Mouse (Mus musculus) layer of hippocampus, adult 9-10 months (tissue): Measurements from ENCODE around the gene Nhsl1.

Experiments used
- DNase-seq: peaks from one replicate; pipeline ENCODE4 v3.0.0; 2022; ENCODE audit warnings: low spot score

Nhsl1 gene

DNA sequence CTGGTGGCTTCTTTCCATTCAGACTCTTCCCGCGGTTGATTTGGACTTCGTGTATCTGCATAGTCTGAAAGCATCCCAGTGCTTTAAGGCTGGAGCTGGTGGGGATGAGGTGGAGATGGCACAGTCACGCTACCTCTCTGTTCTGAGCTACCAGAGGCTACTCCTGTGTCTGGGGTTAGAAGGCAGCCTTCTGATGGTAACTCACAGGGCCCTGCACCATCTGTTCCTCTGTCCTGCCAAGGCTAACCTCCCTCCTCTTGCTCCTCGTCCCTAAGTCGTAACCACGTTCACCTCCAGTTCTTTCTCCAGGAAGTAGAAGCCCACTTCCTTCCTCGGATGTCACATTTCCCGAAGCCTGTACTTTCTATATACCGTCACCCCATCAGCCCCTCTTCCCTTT is 171.2 kb downstream of the Nhsl1 start:
- no peak for DNase-seq

DNA sequence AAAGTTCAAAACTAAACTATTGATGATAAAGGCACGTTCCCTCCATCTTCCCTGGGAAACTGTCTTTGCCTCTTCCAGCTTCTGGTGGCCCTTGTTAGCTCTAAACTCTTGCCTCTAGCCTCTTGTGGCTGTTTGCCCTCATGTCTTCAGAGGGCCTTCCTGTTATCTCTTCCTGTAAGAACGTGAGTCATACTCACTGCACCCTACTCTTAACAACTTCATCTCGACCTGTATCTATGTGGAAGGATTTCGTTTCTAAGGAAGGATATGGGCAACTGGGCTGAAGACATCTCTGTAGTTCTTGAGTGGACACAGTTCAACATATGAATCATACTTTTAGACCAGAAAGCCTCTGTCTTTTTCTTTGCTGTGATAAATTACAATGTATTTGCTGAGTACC is 173.2 kb downstream of the Nhsl1 start:
- DNase-seq = no peak

DNA sequence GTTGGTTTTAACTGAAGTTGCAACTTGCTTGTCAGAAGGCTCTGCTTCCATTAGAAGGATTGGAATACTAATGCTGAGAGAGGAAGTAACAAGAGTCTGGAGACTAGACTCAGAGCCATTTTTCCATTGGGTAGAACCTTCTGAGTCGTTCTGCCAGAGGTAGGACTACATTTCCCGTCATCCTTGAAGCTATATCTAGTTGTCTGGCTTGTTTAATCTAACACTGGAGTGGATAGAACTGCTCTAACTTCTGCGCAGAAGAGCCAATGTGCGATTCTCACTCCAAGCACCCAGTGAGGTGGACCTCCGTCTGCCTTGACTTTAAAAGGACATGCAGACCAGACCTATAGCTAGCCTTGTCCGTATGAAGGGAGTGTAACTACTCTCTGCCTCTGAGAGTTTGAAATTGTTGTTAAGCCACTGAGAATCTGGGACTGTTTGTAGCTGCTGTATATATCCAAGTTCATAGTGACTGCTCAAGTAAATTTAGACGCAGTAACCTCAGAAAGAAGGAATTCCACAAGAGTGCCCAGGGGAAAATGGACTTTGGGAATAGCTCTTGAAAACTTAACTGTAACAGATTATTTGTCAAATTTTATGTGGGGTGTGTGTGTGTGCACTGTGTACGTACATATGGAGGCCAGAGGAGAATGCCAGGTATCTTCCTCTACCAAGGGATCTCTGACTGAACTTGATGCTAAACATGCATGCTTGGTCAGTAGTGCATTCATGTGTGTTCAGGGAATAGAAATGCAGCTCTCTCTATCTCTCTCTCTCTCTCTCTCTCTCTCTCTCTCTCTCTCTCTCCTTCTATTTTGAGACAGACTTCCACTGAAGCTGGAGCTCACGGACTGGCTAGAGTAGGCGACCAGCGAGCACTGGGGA is 174.5 kb downstream of the Nhsl1 start:
- DNase-seq = no peak

DNA sequence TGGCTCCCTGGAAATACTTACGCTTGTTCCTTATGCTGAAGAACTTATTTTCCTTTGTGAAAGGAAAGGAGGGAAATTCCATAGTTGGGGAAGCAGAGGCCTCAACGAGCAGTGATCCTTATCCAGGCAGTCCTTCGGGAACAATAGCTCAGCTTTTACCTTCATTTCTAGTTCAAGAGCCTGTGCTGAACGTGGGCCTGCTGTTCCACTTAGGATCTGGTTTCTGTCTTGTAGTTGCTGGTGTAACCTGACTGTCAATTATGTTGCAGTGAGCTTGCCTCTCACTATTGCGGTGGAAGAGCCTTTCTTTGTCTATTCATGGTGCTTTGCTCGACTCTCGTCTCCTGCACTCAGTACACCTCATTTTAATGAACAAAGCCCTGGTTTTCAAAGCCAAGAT is 175.5 kb downstream of the Nhsl1 start:
- DNase-seq = no peak

DNA sequence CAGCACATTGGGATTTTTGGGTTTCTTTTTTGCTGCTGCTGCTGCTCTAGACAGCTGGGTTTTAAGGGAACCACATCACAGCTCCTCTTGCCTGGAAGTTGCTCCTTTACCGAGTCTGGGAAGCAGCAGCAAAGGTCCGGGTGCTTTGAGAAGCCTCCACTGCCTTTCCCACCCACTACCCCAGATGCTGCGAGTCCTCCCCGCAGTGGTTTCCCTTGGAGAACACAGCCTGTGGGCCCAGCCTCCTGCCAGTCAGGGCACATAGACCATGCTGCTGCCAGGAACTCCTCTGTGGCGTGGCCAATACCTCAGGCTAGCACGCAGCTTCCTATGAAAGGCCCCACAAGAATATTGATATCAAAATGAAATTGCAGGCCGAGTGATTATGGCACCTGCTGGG is 178.3 kb downstream of the Nhsl1 start:
- DNase-seq = no peak

DNA sequence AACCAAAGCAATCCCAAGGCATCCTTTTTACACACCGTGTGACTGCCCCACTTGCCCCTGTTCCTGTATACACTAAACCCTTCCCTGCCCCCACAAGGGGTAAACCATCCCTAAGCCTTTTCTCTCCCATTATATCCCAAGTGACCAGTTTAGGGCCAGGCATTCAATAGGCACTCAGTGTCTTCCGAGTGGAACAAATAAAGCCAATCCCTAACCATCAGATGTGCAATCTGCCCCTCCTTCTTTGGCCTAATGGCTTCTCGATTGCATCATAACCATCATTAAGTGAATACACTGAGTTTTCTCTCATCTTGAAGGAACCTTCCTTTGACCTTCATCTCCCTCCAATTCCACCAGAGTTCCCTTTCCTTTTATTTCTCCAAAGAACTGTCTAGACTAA is 183.2 kb downstream of the Nhsl1 start:
- DNase-seq = no peak

DNA sequence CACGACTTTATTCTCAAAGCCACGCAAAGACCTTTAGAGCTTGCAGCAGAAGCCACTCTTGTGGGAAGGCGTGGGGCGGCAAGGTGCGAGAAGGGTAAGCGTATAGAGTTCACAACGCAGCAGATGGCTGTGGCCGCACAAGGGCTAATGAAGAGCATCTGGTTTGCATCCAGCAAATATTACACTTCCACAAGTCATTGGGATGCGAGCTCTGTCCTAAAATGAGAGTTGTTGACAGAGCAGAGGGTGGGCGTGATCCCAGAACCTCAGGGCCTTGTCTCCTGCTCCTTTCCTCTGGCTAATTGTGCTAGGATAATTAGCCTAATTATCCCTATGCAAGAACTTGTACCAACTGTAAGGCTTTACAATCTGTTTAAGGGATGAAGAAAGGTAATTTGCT is 186.9 kb downstream of the Nhsl1 start:
- DNase-seq = no peak

DNA sequence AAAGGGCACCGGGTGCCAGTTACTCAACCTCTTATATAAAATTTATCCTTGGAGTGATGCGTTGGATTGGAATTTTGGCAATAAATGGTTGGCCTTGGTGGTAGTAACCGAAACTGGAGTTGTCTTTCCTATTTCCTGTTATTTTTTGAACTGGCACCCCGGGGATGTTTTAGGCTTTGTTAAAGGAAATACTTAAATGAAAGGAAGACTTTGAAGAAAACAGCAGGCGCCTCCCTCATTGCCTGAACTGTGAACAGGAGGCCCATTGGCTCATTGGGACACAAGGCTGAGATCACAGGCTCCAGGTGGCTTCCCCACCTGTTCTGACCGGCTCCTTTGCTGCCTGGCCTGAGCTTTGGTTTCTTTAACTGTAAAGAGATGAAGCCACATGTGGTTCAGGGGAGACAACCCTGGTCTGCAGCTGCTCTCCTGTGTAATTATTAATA is 187.7 kb downstream of the Nhsl1 start:
- DNase-seq = no peak

DNA sequence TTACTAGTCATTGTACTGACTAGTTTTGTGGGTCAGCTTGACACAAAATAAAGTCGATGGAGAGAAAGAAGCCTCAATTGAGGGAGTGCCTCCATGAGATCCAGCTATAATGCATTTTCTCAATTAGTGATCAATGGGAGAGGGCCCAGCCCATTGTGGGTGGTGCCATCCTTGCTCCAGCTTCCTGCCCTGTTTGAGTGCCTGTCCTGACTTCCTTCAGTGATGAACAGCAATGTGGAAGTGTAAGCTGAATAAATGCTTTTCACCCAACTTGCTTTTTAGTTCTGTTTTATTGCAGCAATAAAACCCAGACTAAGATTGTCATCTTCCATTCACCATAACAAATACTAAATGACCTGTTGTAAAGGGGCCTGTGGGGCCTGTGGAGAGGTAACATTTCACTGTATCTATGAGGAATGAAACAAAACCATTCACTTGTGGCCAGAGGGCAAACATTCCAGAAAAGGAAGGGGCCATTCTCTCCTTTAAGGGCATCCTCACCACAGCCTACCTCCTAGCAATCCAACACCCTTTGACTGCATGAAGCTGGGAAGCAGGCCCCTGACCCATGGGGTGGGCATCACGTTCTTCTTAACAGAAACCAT is 189.2 kb downstream of the Nhsl1 start:
- DNase-seq = no peak

DNA sequence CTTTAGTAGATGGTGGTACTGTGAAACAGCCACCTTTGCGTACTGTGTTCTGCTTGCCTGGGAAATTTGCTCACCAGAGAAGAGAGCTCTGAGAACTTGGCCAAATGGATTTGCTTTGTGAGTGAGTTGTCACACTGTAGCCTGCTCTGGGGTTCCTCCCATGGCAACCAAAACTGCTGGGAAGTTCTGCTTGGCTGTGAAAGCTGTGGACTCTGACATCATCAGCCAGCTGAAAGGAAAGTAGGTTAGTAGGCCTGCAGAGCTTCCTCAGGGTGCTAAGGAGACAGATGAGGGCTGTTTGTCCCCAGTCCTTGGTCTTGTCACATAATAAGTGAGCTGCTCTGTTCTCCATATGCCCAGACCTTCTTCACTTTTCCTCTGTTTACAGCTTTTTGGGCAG is 189.8 kb downstream of the Nhsl1 start:
- DNase-seq = no peak

DNA sequence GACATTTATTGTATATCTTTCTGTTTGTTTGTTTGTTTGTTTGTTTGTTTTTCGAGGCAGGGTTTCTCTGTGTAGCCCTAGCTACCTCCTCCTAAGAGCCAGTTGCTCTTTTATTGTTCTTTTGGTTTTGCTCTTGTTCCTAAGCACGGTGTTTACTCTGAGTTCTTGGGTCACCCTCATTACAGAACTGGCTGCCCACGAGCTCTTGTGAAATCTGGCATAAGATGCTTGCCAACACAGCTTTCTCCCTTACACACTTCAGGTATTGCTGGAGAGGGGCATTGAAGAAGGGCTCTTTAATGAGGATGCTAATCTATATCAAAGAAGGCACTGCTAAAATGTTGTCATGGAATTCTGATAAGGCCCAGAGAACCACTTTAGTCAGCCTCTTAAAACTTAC is 191.9 kb downstream of the Nhsl1 start:
- no peak for DNase-seq

DNA sequence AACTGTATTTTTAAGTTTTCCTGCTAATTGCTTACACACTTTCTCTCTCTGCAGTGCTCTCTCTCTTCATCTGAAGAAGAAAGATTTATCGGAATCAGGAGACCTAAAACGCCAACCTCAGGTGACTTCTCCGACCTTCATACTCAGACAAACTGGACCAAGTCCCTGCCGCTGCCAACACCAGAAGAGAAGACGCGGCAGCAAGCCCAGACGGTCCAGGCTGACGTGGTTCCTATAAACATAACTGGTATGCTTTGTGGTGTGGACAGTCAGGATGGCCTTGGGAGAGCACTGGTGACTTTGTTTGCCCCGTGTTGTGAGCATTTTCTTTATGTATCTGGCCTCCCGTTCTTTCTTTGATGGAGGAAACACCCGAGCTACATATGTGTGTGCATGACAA is 192.7 kb downstream of the Nhsl1 start:
- no peak for DNase-seq

DNA sequence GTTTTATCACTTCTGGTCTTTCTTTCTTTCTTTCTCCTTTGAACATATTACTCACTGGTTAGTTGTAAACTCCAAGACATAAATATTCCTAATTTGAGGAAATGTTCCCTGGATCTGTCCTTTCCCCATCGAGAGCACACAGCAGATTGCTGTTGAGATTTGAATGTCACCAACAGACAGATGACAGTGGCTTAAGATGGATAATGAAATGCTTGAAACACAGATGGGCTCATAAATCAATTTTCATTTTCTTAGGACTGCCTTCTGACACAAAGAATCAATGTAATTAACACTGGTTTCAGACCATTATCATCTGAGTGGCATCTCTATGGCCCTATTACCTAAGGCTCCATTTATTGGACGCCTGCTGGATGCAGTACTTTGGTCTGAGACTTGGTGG is 203.8 kb downstream of the Nhsl1 start:
- no peak for DNase-seq

DNA sequence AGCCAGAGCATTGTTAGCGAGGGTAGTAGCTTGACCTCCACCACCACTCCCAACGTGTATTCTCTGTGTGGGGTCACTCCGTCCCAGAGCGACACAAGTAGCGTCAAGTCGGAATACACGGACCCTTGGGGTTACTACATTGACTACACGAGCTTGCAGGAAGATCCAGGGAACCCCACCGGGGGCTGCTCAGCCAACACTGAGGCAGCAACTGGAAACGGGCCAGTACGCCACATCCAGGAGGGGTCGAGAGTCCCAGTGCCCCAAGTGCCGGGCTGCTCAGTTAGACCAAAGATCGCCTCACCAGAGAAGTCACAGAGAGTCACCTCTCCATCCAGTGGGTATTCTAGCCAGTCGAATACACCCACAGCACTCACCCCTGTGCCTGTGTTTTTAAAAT is 206.5 kb downstream of the Nhsl1 start:
- no peak for DNase-seq

DNA sequence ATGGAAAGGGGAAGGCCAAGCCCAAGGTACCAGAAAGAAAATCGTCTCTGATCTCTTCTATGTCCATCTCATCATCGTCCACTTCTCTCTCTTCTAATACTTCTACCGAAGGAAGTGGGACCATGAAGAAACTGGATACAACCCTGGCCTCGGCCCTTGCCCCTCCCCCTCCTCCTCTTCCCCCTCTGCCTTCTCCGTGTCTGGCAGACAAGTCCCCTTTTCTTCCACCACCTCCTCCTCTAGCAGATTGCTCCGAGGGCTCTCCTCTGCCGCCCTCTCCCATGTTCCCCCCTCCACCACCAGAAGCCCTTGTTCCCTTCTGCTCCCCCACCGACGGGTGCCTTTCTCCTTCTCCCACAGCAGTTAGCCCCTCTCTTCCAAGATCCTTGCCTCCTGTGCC is 206.9 kb downstream of the Nhsl1 start:
- no peak for DNase-seq

DNA sequence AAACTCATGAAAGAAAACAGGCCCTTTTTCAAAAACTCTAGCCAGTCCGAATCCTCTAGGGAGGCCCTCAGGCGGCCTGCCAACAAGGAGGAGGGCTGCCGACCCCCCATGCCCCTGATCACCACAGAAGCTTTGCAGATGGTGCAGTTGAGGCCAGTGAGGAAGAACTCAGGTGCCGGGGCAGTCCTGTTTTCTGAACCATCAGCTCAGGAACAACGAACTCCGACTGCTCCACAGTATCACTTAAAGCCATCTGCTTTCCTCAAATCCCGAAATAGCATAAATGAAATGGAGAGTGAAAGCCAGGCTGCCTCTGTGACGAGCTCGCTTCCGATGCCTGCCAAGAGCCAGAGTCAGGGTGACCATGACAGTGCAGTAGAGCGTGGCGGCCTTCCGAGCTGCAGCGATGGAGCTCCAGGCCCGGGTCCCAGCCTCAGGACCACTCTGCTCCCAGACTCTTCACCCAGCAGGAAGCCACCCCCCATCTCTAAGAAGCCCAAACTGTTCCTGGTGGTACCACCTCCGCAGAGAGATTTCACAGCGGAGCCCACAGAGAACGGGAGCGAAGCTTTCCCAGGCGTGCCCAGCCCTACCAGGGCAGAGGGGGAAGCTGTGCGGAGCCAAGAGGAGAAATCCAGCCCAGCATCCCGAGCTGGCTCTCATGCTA is 207.5 kb downstream of the Nhsl1 start:
- no peak for DNase-seq

DNA sequence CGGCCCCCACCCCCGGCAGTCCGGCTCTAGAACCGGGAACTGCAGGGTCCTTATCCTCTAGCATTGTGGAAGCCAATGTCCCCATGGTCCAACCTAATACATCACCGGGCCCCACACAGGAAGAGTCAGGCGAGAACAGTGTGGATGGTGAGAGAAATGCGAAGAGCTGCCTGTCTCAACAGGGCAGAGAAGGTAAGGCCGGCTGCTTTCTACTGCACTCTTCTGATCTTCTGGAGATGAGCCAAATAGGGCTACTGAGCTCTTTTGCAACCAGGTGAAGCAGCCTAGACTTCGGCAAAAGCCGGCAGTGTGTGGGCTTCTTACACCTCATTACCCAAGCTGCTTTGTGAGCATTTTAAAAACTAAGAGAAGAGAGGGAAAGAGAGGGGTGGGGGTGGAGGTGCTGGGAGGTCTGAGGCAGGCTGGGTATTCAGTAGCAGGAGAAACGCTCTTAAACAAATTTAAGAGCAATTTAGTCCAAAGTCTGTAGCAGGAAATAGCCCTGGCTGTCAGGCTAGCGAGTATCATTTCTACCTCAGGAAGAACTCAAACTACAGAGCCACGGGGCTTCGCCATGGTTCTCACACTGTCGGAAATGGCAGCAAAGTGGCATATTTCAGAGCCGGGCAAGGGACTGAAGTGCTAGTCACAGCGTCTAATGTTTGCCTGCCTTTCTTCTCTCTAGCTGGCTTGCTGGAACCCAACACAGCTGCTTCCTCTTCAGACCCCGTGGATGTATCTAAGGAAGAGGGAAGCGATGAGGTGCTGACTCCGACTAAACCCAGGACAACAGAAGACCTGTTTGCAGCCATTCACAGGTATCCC is 208.3 kb downstream of the Nhsl1 start:
- DNase-seq = no peak

DNA sequence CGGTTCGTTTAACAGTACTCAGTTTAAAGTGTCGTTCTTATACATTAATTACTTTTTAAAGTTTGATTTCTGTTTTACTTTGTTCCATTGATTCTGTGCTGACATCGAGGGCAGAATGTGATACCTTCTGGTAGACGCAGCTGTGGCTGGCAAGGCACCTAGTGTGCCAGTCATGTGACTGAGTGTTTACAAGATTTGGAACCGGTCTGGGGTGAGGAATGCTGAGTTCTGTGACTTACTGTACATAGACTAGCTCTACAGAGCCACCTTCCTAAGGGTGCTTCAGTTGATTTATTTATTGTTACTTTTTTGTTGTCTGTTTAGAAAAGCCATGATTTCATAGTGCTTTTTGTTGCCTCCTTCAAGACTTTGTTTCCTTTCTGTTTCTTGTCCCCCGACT is 209.0 kb downstream of the Nhsl1 start:
- no peak for DNase-seq

DNA sequence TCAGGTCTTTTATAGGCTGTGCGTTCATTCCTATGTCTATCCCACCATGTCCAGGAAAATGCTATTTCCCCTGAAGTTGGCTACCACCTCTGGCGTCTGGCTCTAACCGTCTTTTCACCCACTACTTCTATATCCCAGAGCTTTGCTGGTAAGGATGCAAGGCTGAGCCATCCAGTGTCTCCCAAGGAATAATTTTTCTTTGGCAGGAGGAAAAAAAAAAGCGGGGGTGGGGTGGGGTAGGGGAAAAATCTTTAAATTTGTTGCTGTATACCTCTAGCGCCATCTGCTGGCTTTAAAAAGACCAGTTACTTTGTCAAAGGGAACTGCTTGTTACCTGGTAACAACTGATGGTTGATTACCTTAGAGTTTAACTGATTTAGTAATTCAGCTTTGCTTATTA is 209.7 kb downstream of the Nhsl1 start:
- DNase-seq = no peak

DNA sequence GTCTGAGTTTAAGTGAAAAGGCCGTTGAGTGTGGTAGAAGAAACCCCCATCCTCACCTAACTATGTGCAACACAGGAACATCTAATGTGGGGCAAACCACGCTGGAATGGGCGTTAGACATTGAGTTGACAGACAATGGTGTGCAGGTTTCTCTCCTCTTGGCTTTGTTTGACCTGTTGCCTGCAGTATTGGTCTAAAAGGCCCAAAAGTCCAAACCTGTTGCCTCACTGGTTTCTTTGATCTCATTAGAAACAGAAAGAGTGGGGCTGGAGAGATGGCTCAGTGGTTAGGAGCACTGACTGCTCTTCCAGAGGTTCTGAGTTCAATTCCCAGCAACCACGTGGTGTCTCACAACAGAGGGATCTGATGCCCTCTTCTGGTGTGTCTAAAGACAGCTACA is 210.4 kb downstream of the Nhsl1 start:
- no peak for DNase-seq

DNA sequence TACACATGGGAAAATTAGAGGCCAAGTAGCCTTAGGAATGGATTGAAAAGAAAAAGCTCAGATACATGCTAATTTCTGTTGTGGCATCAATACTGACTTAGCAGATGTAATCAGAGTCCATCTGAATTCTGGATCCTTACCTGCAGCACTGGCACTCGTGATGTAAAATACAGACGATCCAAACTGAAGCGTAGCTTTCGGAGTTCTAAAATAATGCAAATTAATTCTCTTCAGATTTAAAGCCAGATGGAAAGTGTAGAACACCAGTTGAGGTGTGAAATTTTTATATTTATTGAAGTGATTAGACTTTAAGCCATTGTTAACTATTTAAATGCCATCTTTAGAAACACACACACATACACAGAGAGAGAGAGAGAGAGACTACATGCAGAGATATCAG is 211.4 kb downstream of the Nhsl1 start:
- DNase-seq = no peak

DNA sequence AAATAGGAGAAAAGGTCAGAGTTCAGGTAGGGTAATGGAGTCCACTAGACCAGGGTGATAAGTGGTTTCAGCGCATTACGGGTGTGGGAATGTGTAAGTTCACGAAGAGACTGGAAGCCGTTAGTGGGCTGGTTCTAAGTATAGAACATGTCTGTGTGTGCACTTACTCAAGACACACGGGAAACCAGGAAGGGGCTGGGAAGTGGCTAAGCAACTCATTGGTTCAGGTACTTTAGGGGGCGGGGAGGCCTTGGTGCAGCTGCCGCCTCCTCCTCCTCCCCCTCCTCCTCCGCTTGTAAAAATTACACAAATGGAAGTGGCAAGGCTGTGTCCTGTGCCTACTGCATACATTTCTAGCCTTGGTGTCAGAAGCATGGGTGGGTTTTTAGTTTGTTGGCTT is 213.5 kb downstream of the Nhsl1 start:
- no peak for DNase-seq
